Mouse (Mus musculus): ENCODE measurements around the gene Slc7a15. TPM values are rescaled to one million over a fixed set of nuclear protein-coding genes. Genes with fewer than 3 reads are reported as not detected.

Gene Slc7a15
- polyA plus RNA-seq, 1 experiment from 2014 or later, result not detected

DNA sequence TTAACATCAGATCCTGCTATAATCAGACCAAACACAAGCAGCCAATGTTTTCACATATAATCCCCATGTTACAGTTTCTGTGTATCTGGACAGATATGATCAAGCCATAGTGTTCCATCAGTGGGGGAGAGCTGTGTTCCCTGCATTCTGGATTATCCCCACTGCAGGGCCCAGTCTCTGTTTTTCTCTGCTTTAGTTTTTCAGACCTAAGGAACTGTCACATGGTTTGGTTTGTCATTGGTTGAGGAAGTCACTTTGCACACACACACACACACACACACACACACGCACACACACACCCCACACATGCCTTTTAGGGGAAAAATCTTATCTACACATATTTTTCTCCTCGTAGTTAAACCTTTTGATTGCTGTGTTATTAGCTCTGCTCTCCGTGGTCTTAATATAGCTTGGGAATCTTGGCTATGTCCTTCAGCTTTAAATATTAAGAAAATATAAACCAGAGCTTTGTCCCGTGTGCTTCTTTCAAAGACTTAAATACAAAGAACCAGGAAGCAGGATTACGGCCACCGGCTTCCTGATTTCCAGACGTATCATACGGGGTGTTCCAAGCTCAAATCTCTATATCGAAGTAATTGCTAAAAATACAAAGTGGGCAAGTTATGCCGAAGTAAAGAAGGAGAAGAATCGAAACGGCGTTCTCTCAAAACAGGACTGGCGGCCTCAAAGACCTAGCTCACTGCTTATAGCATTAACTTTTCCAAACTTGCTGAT, 97.1 kb downstream of the Slc7a15 start:
- peaks cover 18% of the 10 kb centered on the region for H3K4me1 ChIP-seq
- peak overlapping the region; percentile 38 for H3K27ac ChIP-seq
- no peaks in the 10 kb centered on the region for H3K9me3 ChIP-seq
- no peaks in the 10 kb centered on the region for H3K36me3 ChIP-seq
- no peaks in the 10 kb centered on the region for H3K27me3 ChIP-seq
- no peak overlapping the region for H3K4me2 ChIP-seq
- no peak for ATAC-seq (ENCODE audit: insufficient number of reproducible peaks, low FRiP score, low TSS enrichment, low read depth)
- 74% methylated on average over 14 of the region's 14 CpGs for WGBS
- H3K4me3 ChIP-seq, result no peak overlapping the region
- H3K9ac ChIP-seq, result no peak overlapping the region

DNA sequence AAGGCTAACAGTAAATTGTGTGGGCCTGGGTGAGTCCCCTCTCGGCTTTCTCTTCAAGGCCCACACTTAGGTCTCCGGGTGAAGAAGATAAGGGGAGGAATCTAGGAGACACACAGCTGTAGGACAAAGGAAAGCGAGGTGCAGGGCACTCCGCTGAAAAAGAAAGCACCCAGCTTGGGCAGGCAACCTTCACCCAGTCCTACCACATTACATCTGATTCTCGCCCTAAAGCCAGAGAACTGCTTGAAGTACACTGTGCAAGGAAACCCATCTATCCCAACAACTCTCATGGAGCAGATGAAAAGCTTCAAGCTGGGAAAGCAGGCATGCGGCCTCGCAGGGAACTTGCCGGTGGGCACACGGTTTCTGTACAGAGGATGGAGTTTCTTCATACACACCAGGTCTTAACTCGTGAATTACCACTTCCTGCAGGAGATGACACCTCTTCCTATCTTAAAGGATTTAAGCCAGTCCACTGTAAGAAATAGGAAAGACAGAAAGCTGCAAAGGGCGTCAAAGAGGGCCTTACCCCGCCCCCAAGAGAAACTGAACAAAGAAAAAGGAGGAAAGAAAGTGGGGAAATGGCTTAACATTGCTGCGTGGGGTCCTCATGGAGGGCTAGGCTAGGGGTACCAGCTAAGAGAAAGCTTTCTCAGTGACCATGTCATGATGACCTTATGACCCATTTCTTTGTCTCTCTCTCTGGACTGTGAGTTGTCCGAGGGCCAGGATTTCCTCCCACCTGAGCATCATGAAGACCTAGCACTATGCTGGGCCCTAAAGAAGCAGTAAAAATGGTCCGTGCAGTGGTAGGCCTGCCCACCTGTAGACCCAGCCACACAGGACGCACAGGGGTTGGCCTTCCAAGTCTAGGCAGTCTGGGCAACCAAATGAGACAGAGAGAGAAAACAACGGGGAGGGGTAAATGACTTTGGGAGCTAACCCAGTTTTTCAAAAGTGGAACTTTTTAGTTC, 98.0 kb downstream of the Slc7a15 start:
- no peaks in the 10 kb centered on the region for H3K36me3 ChIP-seq
- H3K9me3 ChIP-seq, result no peaks in the 10 kb centered on the region
- WGBS, result 50% methylated on average over 17 of the region's 17 CpGs
- H3K27me3 ChIP-seq, result no peaks in the 10 kb centered on the region
- peak overlapping the region; percentile 67 for H3K4me2 ChIP-seq
- H3K27ac ChIP-seq, result peak overlapping the region; percentile 100
- no peak for ATAC-seq (ENCODE audit: insufficient number of reproducible peaks, low FRiP score, low TSS enrichment, low read depth)
- peak overlapping the region; percentile 85 for H3K4me3 ChIP-seq
- H3K9ac ChIP-seq, result peak overlapping the region; percentile 42; the same call in 1 of the 2 replicates
- peaks cover 26% of the 10 kb centered on the region for H3K4me1 ChIP-seq

DNA sequence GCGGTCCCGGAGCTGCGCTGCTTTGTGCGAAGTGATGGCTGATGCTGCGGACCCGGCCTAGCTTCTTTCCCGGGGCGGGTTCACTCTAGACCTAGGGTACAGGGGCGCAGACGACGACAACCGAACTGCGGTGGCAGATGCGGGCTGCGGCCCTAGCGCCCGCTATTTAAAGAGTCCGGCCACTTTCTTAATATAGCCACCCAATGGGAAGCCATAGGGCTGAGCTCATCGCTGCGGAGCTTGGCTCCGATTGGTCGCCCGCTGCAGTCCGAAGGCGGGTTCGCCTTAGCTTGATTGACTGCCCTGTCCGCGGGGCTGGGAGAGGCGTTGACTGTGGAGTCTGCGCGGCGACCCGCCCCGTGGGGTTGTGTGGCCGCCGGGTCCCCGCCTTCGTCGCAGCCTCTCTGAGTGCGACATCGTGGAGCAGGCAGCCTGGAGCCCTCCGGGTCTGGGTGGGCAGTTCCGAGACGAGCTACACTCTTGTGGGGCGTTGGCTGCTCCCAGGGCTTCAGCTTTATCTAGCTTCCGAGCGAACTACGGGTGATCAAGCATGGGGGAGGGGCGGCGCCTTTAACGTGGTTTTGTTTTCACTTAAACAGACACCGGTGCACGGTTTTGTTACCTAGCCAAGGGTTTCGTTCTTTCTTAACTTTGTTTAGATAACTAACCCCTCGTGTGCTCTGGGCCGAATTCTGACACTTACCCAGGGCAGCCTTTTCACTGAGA, 98.8 kb downstream of the Slc7a15 start, which contains the start of gene Rhob:
Gene Rhob, minus strand, starts transcription at position 139 of the 726 bp plus-strand sequence.
- H3K4me3 ChIP-seq, result peak within 1 kb of the TSS; percentile 85
- peak within 1 kb of the TSS; percentile 99 for H3K9ac ChIP-seq
- peak within 1 kb of the TSS; percentile 67 for H3K4me2 ChIP-seq
- no peaks in the 10 kb centered on the region for H3K27me3 ChIP-seq
- no peaks in the 10 kb centered on the region for H3K36me3 ChIP-seq
- ATAC-seq (ENCODE audit: insufficient number of reproducible peaks, low FRiP score, low TSS enrichment, low read depth), result peak; percentile 97
- H3K27ac ChIP-seq, result peak within 1 kb of the TSS; percentile 100
- peaks cover 28% of the 10 kb centered on the region for H3K4me1 ChIP-seq
- no peaks in the 10 kb centered on the region for H3K9me3 ChIP-seq
- WGBS, result under 1% methylated on average over 56 of the region's 56 CpGs

DNA sequence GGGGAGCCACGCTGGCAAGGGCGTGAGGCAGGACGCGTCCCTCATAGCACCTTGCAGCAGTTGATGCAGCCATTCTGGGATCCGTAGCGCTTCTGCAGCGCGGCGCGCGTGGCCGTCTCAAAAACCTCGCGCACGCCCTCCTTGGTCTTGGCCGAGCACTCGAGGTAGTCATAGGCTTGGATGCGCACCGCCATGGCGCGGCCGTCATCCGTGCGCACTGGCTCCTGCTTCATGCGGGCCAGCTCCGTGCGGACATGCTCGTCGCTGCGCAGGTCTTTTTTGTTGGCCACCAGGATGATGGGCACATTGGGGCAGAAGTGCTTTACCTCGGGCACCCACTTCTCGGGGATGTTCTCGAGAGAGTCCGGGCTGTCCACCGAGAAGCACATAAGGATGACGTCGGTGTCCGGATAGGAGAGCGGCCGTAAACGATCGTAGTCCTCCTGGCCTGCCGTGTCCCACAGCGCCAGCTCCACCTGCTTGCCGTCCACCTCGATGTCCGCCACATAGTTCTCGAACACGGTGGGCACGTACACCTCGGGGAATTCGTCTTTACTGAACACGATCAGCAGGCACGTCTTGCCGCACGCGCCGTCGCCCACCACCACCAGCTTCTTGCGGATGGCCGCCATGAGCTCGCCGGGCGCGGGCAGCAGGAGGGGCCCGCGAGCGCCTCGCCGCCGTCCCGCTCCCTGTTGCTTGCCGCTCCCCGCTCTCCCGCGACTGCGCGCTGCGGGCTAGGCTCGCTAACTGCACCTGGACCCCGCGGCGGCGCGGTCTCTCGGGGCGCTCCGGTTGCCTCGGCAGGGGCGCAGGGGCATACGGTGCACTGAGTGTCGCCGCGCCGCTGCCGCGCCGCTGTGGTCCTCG, 99.6 kb downstream of the Slc7a15 start:
- under 1% methylated on average over 95 of the region's 99 CpGs for WGBS
- peaks cover 28% of the 10 kb centered on the region for H3K4me1 ChIP-seq
- H3K36me3 ChIP-seq, result no peaks in the 10 kb centered on the region
- peak overlapping the region; percentile 99 for H3K9ac ChIP-seq
- no peaks in the 10 kb centered on the region for H3K27me3 ChIP-seq
- peak; percentile 58; the same call in 1 of the 2 replicates for ATAC-seq (ENCODE audit: insufficient number of reproducible peaks, low FRiP score, low TSS enrichment, low read depth)
- H3K4me2 ChIP-seq, result peak overlapping the region; percentile 67
- no peaks in the 10 kb centered on the region for H3K9me3 ChIP-seq
- H3K27ac ChIP-seq, result peak overlapping the region; percentile 100
- H3K4me3 ChIP-seq, result peak overlapping the region; percentile 85

DNA sequence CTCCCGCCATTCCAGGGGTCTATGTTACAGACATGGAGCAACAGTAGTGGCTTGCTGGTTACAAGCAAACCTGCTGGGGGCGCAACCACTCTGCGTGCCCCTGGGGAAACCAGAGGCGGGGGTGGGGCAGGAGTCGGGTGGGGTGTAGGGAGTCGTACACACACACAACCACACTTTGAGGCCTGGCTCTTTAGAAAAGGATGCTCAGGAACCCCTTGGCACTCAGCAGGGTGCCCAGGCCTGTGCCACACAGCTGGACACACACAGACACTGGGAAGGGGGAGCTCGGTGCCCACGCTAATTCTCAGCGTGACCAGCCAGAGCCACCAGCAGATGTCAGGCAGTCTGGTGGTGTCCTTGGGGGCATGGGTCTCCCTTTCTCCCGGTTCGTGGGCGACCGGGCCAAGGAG, 100.3 kb downstream of the Slc7a15 start:
- H3K4me1 ChIP-seq, result peaks cover 28% of the 10 kb centered on the region
- no peaks in the 10 kb centered on the region for H3K27me3 ChIP-seq
- H3K9me3 ChIP-seq, result no peaks in the 10 kb centered on the region
- H3K4me3 ChIP-seq, result peak overlapping the region; percentile 85
- peak overlapping the region; percentile 100 for H3K27ac ChIP-seq
- H3K9ac ChIP-seq, result peak overlapping the region; percentile 99
- no peak for ATAC-seq (ENCODE audit: insufficient number of reproducible peaks, low FRiP score, low TSS enrichment, low read depth)
- H3K4me2 ChIP-seq, result peak overlapping the region; percentile 67
- 2% methylated on average over 10 of the region's 13 CpGs for WGBS
- H3K36me3 ChIP-seq, result no peaks in the 10 kb centered on the region

DNA sequence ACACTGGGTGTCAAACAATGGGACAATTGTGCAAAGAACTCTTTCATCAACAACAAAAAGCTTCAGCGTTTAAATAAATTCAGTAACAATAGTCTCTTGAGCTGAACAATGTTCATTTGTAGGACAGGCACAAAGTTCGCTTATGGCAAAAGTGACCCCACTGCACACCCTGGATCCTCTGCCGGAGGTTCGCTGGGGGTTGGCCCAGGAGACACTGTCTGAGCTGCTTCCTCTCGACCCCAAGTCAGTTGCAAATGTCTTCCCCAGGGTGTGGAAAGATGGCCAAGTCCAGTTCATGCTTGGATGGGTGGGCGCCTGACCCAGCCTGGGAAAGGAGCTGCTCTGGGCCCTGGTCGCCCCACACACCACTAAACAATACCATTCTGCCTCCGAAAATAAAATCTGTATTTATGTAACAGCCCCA, 100.7 kb downstream of the Slc7a15 start:
- Histone ChIP-seq H3K36me3 (no peaks in the 10 kb centered on the region), H3K9ac (peak overlapping the region; percentile 99), H3K27ac (peak overlapping the region; percentile 100), H3K4me2 (peak overlapping the region; percentile 67), H3K27me3 (no peaks in the 10 kb centered on the region), H3K9me3 (no peaks in the 10 kb centered on the region), H3K4me1 (peaks cover 28% of the 10 kb centered on the region), H3K4me3 (peak overlapping the region; percentile 85)
- no peak for ATAC-seq (ENCODE audit: insufficient number of reproducible peaks, low FRiP score, low TSS enrichment, low read depth)
- WGBS, result 22% methylated on average over 8 of the region's 8 CpGs

DNA sequence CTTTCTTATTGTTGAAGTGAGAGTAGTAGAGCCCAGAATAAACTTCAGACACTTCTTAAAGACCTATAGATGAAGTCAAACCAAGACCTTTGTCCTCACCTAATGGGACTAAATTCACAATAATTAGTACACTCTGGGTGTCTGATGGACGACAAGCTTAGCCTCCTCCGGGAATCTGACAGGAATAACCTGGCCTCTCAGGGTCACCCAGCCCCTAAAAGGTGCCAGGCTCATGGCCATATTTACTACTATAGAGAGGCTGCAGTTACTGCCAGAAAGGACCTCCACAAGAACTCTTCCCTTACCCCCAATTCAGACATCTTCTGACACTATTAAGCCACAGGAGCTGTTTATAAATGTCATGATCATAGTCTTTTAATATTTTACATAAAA, 101.6 kb downstream of the Slc7a15 start:
- peak overlapping the region; percentile 67 for H3K4me2 ChIP-seq
- H3K27me3 ChIP-seq, result no peaks in the 10 kb centered on the region
- no peaks in the 10 kb centered on the region for H3K9me3 ChIP-seq
- 25% methylated on average over 2 of the region's 2 CpGs for WGBS
- H3K4me3 ChIP-seq, result peak overlapping the region; percentile 85
- 0 out of 2 replicates have a peak overlapping the region, but pooled peaks have one; percentile 3 for H3K9ac ChIP-seq
- no peak for ATAC-seq (ENCODE audit: insufficient number of reproducible peaks, low FRiP score, low TSS enrichment, low read depth)
- peak overlapping the region; percentile 43 for H3K27ac ChIP-seq
- no peaks in the 10 kb centered on the region for H3K36me3 ChIP-seq
- peaks cover 28% of the 10 kb centered on the region for H3K4me1 ChIP-seq

DNA sequence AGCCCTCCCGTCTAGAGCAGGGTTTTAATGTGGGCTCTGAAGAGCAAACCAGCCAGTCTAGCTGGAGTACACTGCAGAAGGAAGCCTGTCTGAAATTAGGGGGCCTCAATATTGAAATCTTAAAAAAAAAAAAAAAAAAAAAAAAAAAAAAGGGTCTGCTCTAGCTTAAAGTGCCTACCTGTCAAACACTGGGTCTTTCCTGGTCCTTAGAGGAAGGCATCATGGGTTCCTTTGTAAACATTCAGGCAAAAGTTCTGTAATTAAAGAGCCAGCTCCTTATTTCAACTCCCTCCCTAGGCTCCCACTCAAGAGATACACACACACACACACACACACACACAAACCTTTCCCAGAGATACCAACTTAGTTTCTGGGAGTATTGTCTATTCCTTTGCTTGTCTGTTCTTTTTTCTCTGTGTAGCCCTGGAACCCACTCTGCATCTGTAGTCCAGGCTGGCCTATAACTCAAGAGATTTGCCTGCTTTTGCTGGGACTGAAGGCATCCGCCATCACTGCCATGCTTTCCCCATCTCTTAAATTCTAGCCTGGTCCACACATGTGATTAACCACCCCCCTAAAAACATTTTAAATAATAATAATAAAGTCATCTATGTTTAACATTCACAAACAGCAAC, 102.1 kb downstream of the Slc7a15 start:
- 32% methylated on average over 2 of the region's 2 CpGs for WGBS
- Histone ChIP-seq H3K9me3 (no peaks in the 10 kb centered on the region), H3K9ac (no peak overlapping the region), H3K27me3 (no peaks in the 10 kb centered on the region), H3K36me3 (no peaks in the 10 kb centered on the region), H3K27ac (peak overlapping the region; percentile 88), H3K4me3 (peak overlapping the region; percentile 85), H3K4me1 (peaks cover 25% of the 10 kb centered on the region), H3K4me2 (peak overlapping the region; percentile 67)
- no peak for ATAC-seq (ENCODE audit: insufficient number of reproducible peaks, low FRiP score, low TSS enrichment, low read depth)

DNA sequence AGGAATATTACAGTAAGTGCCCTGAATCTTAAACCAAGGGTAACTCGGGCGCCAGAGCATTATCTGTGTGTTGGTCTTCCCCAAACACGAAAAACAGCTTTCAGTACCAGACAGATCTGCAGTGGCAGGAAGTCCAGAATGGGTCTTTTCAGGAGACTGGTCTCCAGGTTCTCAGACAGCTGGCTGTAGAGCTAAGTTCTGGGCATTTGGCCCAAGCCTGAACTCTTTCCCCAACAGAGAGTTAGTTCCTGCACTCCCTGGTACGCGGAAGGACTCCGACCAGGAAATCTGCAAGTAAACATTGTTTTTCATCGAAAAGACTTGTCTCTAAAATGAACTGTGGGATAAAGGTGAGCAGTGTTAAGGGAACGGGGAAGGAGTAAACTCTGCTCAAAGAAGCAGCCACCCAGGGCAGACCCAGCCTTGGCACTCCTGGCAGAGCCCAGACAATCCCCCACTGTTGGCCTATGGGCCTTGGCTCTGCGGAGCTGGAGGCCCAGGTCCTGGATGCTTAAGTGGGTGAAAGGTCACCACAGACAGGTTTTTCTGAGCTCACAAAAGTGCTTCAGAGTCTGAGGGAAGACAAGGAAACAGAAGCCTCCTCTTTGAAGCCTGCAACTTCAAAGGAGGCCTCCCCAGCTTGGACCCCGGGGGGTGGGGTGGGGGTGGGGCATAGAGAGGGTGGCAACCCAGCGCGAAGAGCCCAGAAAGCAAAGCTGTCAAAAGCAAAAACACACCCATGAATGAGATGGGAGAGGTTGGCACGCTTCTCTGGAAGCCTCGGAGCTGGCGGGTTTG, 102.8 kb downstream of the Slc7a15 start:
- Histone ChIP-seq H3K4me3 (peak overlapping the region; percentile 85), H3K9me3 (no peaks in the 10 kb centered on the region), H3K4me1 (peaks cover 22% of the 10 kb centered on the region), H3K27ac (peak overlapping the region; percentile 88), H3K9ac (no peak overlapping the region), H3K36me3 (no peaks in the 10 kb centered on the region), H3K4me2 (peak overlapping the region; percentile 67), H3K27me3 (no peaks in the 10 kb centered on the region)
- whole genome bisulfite sequencing, result 11% methylated on average over 15 of the region's 15 CpGs
- no peak for ATAC-seq (ENCODE audit: insufficient number of reproducible peaks, low FRiP score, low TSS enrichment, low read depth)

DNA sequence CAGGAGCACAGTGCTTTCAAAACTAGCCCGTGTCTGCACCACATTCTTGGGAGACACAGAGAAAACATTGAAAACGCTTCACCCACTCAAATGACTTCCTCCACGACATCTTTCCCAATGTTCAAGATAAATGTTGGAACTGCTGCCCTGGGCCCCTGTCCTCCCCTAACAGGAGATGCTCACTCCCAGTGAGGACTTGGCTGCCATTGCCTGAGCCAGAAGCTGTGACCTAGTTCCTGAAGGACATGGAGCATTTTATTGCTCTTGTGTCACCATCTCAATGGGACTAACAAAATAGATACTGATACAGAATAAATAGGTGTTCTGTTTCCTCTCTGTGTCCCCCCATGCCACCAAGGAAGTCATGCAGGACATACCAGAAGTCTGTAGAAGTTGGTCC, 104.2 kb downstream of the Slc7a15 start:
- ATAC-seq (ENCODE audit: insufficient number of reproducible peaks, low FRiP score, low TSS enrichment, low read depth), result no peak
- Histone ChIP-seq H3K4me1 (peaks cover 16% of the 10 kb centered on the region), H3K27me3 (no peaks in the 10 kb centered on the region), H3K9ac (no peak overlapping the region), H3K4me3 (no peak overlapping the region), H3K9me3 (no peaks in the 10 kb centered on the region), H3K27ac (no peak overlapping the region), H3K4me2 (no peak overlapping the region), H3K36me3 (no peaks in the 10 kb centered on the region)
- WGBS, result 75% methylated on average over 3 of the region's 3 CpGs
